Mouse (Mus musculus) frontal cortex, postnatal 14 days (tissue): ENCODE data around the gene Gm19935.

Experiments used
- DNase-seq, 2 experiments: peaks; one replicate each; pipeline ENCODE4 v3.0.0; 2022; ENCODE audit warnings: low spot score in 2 of 2

Gm19935 gene

GRCm38 (mm10) chr8:90829825-90830224 is 12.6 kb upstream of the Gm19935 start:
- no peak for DNase-seq

- DNase-seq = no peak
Observed at GRCm38 (mm10) chr8:90828987-90829740, 12.0 kb upstream of the Gm19935 start.

- DNase-seq = peak; percentile 89 to 98
Observed at GRCm38 (mm10) chr8:90828181-90828986, 11.2 kb upstream of the Gm19935 start, which contains the start of gene Chd9. TSS of gene Chd9 (plus strand) at chr8:90828352.

GRCm38 (mm10) chr8:90825459-90825871 is 8.3 kb upstream of the Gm19935 start:
- no peak for DNase-seq

- no peak for DNase-seq
Observed at GRCm38 (mm10) chr8:90822443-90822842, 5.2 kb upstream of the Gm19935 start.

- DNase-seq = no peak
Observed at GRCm38 (mm10) chr8:90820321-90820696, 3.1 kb upstream of the Gm19935 start.

- DNase-seq = no peak
Observed at GRCm38 (mm10) chr8:90819561-90820320, 2.5 kb upstream of the Gm19935 start.

- no peak for DNase-seq
Observed at GRCm38 (mm10) chr8:90816061-90816882, 921 bp downstream of the Gm19935 start.

GRCm38 (mm10) chr8:90813602-90814320 is 3.4 kb downstream of the Gm19935 start:
- DNase-seq = no peak

- DNase-seq = no peak
Observed at GRCm38 (mm10) chr8:90799473-90799872, 17.7 kb downstream of the Gm19935 start.

GRCm38 (mm10) chr8:90794990-90795861 is 22.0 kb downstream of the Gm19935 start:
- peak in 1 of 2 experiments; percentile 38 for DNase-seq

- DNase-seq = peak; percentile 67 to 83
Observed at GRCm38 (mm10) chr8:90793710-90794109, 23.5 kb downstream of the Gm19935 start.

- no peak for DNase-seq
Observed at GRCm38 (mm10) chr8:90791616-90792015, 25.6 kb downstream of the Gm19935 start.

- no peak for DNase-seq
Observed at GRCm38 (mm10) chr8:90769791-90770190, 47.4 kb downstream of the Gm19935 start.
